Mouse (Mus musculus): ENCODE measurements at regions not wholly inside any gene's neighbourhood (a gene's known extent, or its start where the extent isn't known, plus 50 kb on each side); places are given as distances from the start of the nearest gene placed in this dataset.
"Not testable (repeated sequence)": the region's sequence is repeated elsewhere in the genome, so short reads cannot be mapped to it uniquely, and the experiment has no call there.

- WGBS, result 84% methylated on average over 2 of the region's 2 CpGs
- ATAC-seq (replicated peaks; ENCODE audit: insufficient number of reproducible peaks, low FRiP score, low TSS enrichment, low read depth), result no peak
- H3K4me1 ChIP-seq (ENCODE audit: control insufficient read depth, insufficient read depth, low read length), result no peaks in the 10 kb centered on the region
- no peaks in the 10 kb centered on the region for H3K36me3 ChIP-seq (replicated peaks; ENCODE audit: control insufficient read depth, insufficient read depth, low read depth, low read length)
- H3K4me3 ChIP-seq (ENCODE audit: low read depth, low read length), result no peak overlapping the region
- no peak overlapping the region for H3K9ac ChIP-seq (replicated peaks; ENCODE audit: low read length)
- no peak for DNase-seq (ENCODE audit: low spot score)
- H3K9me3 ChIP-seq (replicated peaks; ENCODE audit: control insufficient read depth, low read length), result no peaks in the 10 kb centered on the region
- H3K27ac ChIP-seq (replicated peaks; ENCODE audit: low read depth, low read length), result no peak overlapping the region
- H3K27me3 ChIP-seq (ENCODE audit: control insufficient read depth, insufficient read depth, low read length), result no peaks in the 10 kb centered on the region
- no peak overlapping the region for H3K4me2 ChIP-seq (ENCODE audit: low read depth, low read length)
Measured at GRCm38 (mm10) chr4:7253616-7254015, 985.2 kb downstream of the Car8 start.

- Histone ChIP-seq H3K4me2 (ENCODE audit: low read depth, low read length) (no peak overlapping the region), H3K27me3 (ENCODE audit: control insufficient read depth, insufficient read depth, low read length) (no peaks in the 10 kb centered on the region), H3K9ac (replicated peaks; ENCODE audit: low read length) (no peak overlapping the region), H3K4me1 (ENCODE audit: control insufficient read depth, insufficient read depth, low read length) (no peaks in the 10 kb centered on the region), H3K9me3 (replicated peaks; ENCODE audit: control insufficient read depth, low read length) (no peaks in the 10 kb centered on the region), H3K36me3 (replicated peaks; ENCODE audit: control insufficient read depth, insufficient read depth, low read depth, low read length) (no peaks in the 10 kb centered on the region), H3K27ac (replicated peaks; ENCODE audit: low read depth, low read length) (no peak overlapping the region), H3K4me3 (ENCODE audit: low read depth, low read length) (no peak overlapping the region)
- no peak for ATAC-seq (replicated peaks; ENCODE audit: insufficient number of reproducible peaks, low FRiP score, low TSS enrichment, low read depth)
- DNase-seq (ENCODE audit: low spot score), result no peak
- whole genome bisulfite sequencing, result 85% methylated on average over 2 of the region's 2 CpGs
Measured at GRCm38 (mm10) chr4:7251641-7252040, 987.2 kb downstream of the Car8 start.

- WGBS, result 72% methylated on average over 4 of the region's 4 CpGs
- ATAC-seq (replicated peaks; ENCODE audit: insufficient number of reproducible peaks, low FRiP score, low TSS enrichment, low read depth), result no peak
- H3K4me3 ChIP-seq (ENCODE audit: low read depth, low read length), result no peak overlapping the region
- no peak overlapping the region for H3K27ac ChIP-seq (replicated peaks; ENCODE audit: low read depth, low read length)
- no peak for DNase-seq (ENCODE audit: low spot score)
- H3K9ac ChIP-seq (replicated peaks; ENCODE audit: low read length), result no peak overlapping the region
- H3K36me3 ChIP-seq (replicated peaks; ENCODE audit: control insufficient read depth, insufficient read depth, low read depth, low read length), result no peaks in the 10 kb centered on the region
- no peaks in the 10 kb centered on the region for H3K9me3 ChIP-seq (replicated peaks; ENCODE audit: control insufficient read depth, low read length)
- no peaks in the 10 kb centered on the region for H3K27me3 ChIP-seq (ENCODE audit: control insufficient read depth, insufficient read depth, low read length)
- no peak overlapping the region for H3K4me2 ChIP-seq (ENCODE audit: low read depth, low read length)
- H3K4me1 ChIP-seq (ENCODE audit: control insufficient read depth, insufficient read depth, low read length), result no peaks in the 10 kb centered on the region
Measured at GRCm38 (mm10) chr4:7247816-7248215, 991.0 kb downstream of the Car8 start.

- H3K9me3 ChIP-seq (replicated peaks; ENCODE audit: control insufficient read depth, low read length), result no peaks in the 10 kb centered on the region
- no peak overlapping the region for H3K27ac ChIP-seq (replicated peaks; ENCODE audit: low read depth, low read length)
- no peaks in the 10 kb centered on the region for H3K4me1 ChIP-seq (ENCODE audit: control insufficient read depth, insufficient read depth, low read length)
- no peak overlapping the region for H3K4me2 ChIP-seq (ENCODE audit: low read depth, low read length)
- H3K4me3 ChIP-seq (ENCODE audit: low read depth, low read length), result no peak overlapping the region
- no peak overlapping the region for H3K9ac ChIP-seq (replicated peaks; ENCODE audit: low read length)
- no peaks in the 10 kb centered on the region for H3K36me3 ChIP-seq (replicated peaks; ENCODE audit: control insufficient read depth, insufficient read depth, low read depth, low read length)
- no peak for DNase-seq (ENCODE audit: low spot score)
- 65% methylated on average over 4 of the region's 4 CpGs for WGBS
- H3K27me3 ChIP-seq (ENCODE audit: control insufficient read depth, insufficient read depth, low read length), result no peaks in the 10 kb centered on the region
- ATAC-seq (replicated peaks; ENCODE audit: insufficient number of reproducible peaks, low FRiP score, low TSS enrichment, low read depth), result no peak
Measured at GRCm38 (mm10) chr4:7247244-7247643, 991.6 kb downstream of the Car8 start.

GRCm38 (mm10) chr4:7246828-7247227 lies 992.0 kb downstream of the Car8 start:
- ATAC-seq (replicated peaks; ENCODE audit: insufficient number of reproducible peaks, low FRiP score, low TSS enrichment, low read depth), result no peak
- Histone ChIP-seq H3K4me1 (ENCODE audit: control insufficient read depth, insufficient read depth, low read length) (no peaks in the 10 kb centered on the region), H3K4me3 (ENCODE audit: low read depth, low read length) (no peak overlapping the region), H3K27ac (replicated peaks; ENCODE audit: low read depth, low read length) (no peak overlapping the region), H3K9ac (replicated peaks; ENCODE audit: low read length) (no peak overlapping the region), H3K36me3 (replicated peaks; ENCODE audit: control insufficient read depth, insufficient read depth, low read depth, low read length) (no peaks in the 10 kb centered on the region), H3K4me2 (ENCODE audit: low read depth, low read length) (no peak overlapping the region), H3K27me3 (ENCODE audit: control insufficient read depth, insufficient read depth, low read length) (no peaks in the 10 kb centered on the region), H3K9me3 (replicated peaks; ENCODE audit: control insufficient read depth, low read length) (no peaks in the 10 kb centered on the region)
- DNase-seq (ENCODE audit: low spot score), result no peak
- WGBS, result 61% methylated on average over 4 of the region's 4 CpGs

GRCm38 (mm10) chr4:7245653-7246052 lies 993.2 kb downstream of the Car8 start:
- ATAC-seq (replicated peaks; ENCODE audit: insufficient number of reproducible peaks, low FRiP score, low TSS enrichment, low read depth), result no peak
- Histone ChIP-seq H3K4me3 (ENCODE audit: low read depth, low read length) (no peak overlapping the region), H3K36me3 (replicated peaks; ENCODE audit: control insufficient read depth, insufficient read depth, low read depth, low read length) (no peaks in the 10 kb centered on the region), H3K4me1 (ENCODE audit: control insufficient read depth, insufficient read depth, low read length) (no peaks in the 10 kb centered on the region), H3K9me3 (replicated peaks; ENCODE audit: control insufficient read depth, low read length) (no peaks in the 10 kb centered on the region), H3K9ac (replicated peaks; ENCODE audit: low read length) (no peak overlapping the region), H3K4me2 (ENCODE audit: low read depth, low read length) (no peak overlapping the region), H3K27me3 (ENCODE audit: control insufficient read depth, insufficient read depth, low read length) (no peaks in the 10 kb centered on the region), H3K27ac (replicated peaks; ENCODE audit: low read depth, low read length) (no peak overlapping the region)
- DNase-seq (ENCODE audit: low spot score), result no peak
- whole genome bisulfite sequencing, result 89% methylated on average over 2 of the region's 2 CpGs

GRCm38 (mm10) chr4:7237848-7238247 lies 1001.0 kb downstream of the Car8 start:
- 89% methylated on average over 3 of the region's 3 CpGs for WGBS
- Histone ChIP-seq H3K27ac (replicated peaks; ENCODE audit: low read depth, low read length) (no peak overlapping the region), H3K27me3 (ENCODE audit: control insufficient read depth, insufficient read depth, low read length) (no peaks in the 10 kb centered on the region), H3K9me3 (replicated peaks; ENCODE audit: control insufficient read depth, low read length) (peaks cover 11% of the 10 kb centered on the region), H3K4me3 (ENCODE audit: low read depth, low read length) (no peak overlapping the region), H3K4me2 (ENCODE audit: low read depth, low read length) (no peak overlapping the region), H3K4me1 (ENCODE audit: control insufficient read depth, insufficient read depth, low read length) (no peaks in the 10 kb centered on the region), H3K36me3 (replicated peaks; ENCODE audit: control insufficient read depth, insufficient read depth, low read depth, low read length) (no peaks in the 10 kb centered on the region), H3K9ac (replicated peaks; ENCODE audit: low read length) (no peak overlapping the region)
- DNase-seq (ENCODE audit: low spot score) (no peak), ATAC-seq (replicated peaks; ENCODE audit: insufficient number of reproducible peaks, low FRiP score, low TSS enrichment, low read depth) (no peak)

GRCm38 (mm10) chr4:7234537-7234936 lies 1004.3 kb downstream of the Car8 start:
- H3K36me3 ChIP-seq (replicated peaks; ENCODE audit: control insufficient read depth, insufficient read depth, low read depth, low read length); H3K4me1 ChIP-seq (ENCODE audit: control insufficient read depth, insufficient read depth, low read length); DNase-seq (ENCODE audit: low spot score); H3K4me2 ChIP-seq (ENCODE audit: low read depth, low read length); ATAC-seq (replicated peaks; ENCODE audit: insufficient number of reproducible peaks, low FRiP score, low TSS enrichment, low read depth); H3K4me3 ChIP-seq (ENCODE audit: low read depth, low read length); H3K27me3 ChIP-seq (ENCODE audit: control insufficient read depth, insufficient read depth, low read length); H3K27ac ChIP-seq (replicated peaks; ENCODE audit: low read depth, low read length); H3K9ac ChIP-seq (replicated peaks; ENCODE audit: low read length): not testable (repeated sequence)
- H3K9me3 ChIP-seq (replicated peaks; ENCODE audit: control insufficient read depth, low read length), result peaks cover 11% of the 10 kb centered on the region
- 96% methylated on average over 6 of the region's 6 CpGs for WGBS

Measured in embryonic facial prominence, embryonic 11.5 days (tissue).